Comparison of ENCODE assay signal across 16 mouse cellular contexts in the genomic region with DNA sequence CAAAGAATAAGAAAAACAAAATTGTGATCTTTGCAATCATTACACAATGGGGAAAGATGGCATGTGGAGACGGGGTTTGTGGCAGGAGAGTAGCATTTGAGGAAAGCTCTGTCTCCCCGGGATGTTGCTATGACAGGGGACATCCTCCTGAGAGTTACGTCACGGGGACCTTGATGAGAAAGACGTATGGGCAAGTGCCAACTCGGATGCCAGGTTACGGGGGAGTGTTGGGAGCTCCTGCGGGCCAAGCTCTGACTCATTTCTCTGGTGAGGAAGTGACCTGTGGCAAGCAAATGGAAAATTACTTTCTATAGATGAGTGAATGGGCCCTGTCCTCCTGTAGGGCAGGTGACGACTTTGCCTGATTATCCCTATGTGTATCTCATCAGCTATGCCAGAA. TPM values are rescaled to one million over a fixed set of nuclear protein-coding genes. Genes with fewer than 3 reads are reported as not detected.
DNase-seq lines count a peak whose midpoint lies in the region; ATAC-seq and TF ChIP-seq lines count a peak whose summit lies in the region.
"Had no signal": no experiment of that assay in that cellular context is flagged by ENCODE, and none has a peak within 500 bp of the region (broad histone marks: within the 10 kb centered on the region; RNA-seq: fewer than 3 reads in every experiment).

No protein-coding gene starts in this region.

- TF ChIP-seq CTCF in cerebellum, adult 2 months (IDR thresholded peaks at IDR 0.05; ENCODE audit: borderline replicate concordance, insufficient read depth, low read depth, low read length), result no peak
- no peak for TF ChIP-seq CTCF in layer of hippocampus, adult 2 months (conservative IDR thresholded peaks at IDR 0.05)

- under 1% methylated on average over 9 of the region's 9 CpGs for WGBS in cerebellum, adult 2 months

- peak overlapping the region; percentile 88 for H3K27ac ChIP-seq in cerebellum, adult 2 months (ENCODE audit: insufficient read depth, low read length)
- no peak overlapping the region for H3K27ac ChIP-seq in layer of hippocampus, adult 2 months
- H3K27ac ChIP-seq: stomach, postnatal 0 days had no signal

- TF ChIP-seq POLR2A in cerebellum, adult 2 months (IDR thresholded peaks at IDR 0.05; ENCODE audit: borderline replicate concordance, insufficient read depth, low read length), result peak; percentile 19; the same call in 1 of the 2 replicates

- peaks cover 75% of the 10 kb centered on the region for H3K4me1 ChIP-seq in cerebellum, adult 2 months (ENCODE audit: control insufficient read depth, insufficient read depth, low read length)
- H3K4me1 ChIP-seq: megakaryocyte, embryonic 14.5 days had no signal

- no peaks in the 10 kb centered on the region for H3K27me3 ChIP-seq in cerebellum, adult 2 months (ENCODE audit: control insufficient read depth, insufficient read depth, low read length)
- H3K27me3 ChIP-seq: megakaryocyte, embryonic 14.5 days had no signal

- ATAC-seq in frontal cortex, adult (ENCODE audit: low TSS enrichment), result peak; percentile 41; the same call in 1 of the 2 replicates
- no peak for ATAC-seq in megakaryocyte, adult 5-6 weeks (ENCODE audit: poor library complexity, severe bottlenecking)

- no peak overlapping the region for H3K4me3 ChIP-seq in cerebellum, adult 2 months (replicated peaks; ENCODE audit: insufficient read depth, low read depth, low read length)
- no peak overlapping the region for H3K4me3 ChIP-seq in layer of hippocampus, adult 2 months
- H3K4me3 ChIP-seq: megakaryocyte, embryonic 14.5 days had no signal

- DNase-seq in frontal cortex, postnatal 25 days (ENCODE audit: low spot score in 2 of 2), result no peak
- DNase-seq in adrenal gland, postnatal 14 days, result peak; percentile 88
- peak; percentile 87 to 96 for DNase-seq in cerebellum, adult 2 months
- DNase-seq in kidney, postnatal 10 days, result no peak
- no peak for DNase-seq in layer of hippocampus, adult 2 months (ENCODE audit: low spot score in 2 of 2)
- DNase-seq in retina, embryonic 14.5 days (ENCODE audit: low spot score), result no peak
- DNase-seq: heart, postnatal 4 days; kidney, adult 2 months; kidney, postnatal 36 days; lung, postnatal 10 days; thymus, postnatal 25 days had no signal

RNA-seq across cellular contexts. Expression of gene Srrm4, which starts 26.0 kb away (rescaled TPM):
- 1.9 and 2.0 TPM in 2 replicates for total RNA-seq in adrenal gland, postnatal 14 days (2021)
- polyA plus RNA-seq in cerebellum, adult 2 months (2012; rRNA removed), result 29.6 and 30.0 TPM in 2 replicates
- total RNA-seq in layer of hippocampus, adult 2 months (2021), result 10 to 100 TPM; 29.4 to 29.9 TPM
- not detected in 2 replicates for total RNA-seq in megakaryocyte, adult 5-6 weeks (2015)
- 0.40 TPM in 1 of 2 replicates, not detected in the other for total RNA-seq in megakaryocyte, adult 5-6 weeks (2017)
- polyA plus RNA-seq: spleen, adult 2 months had no signal

Comparison
In these comparisons a context has a peak if more than half of its experiments do, and no peak if none do; other contexts are left out.
1. DNase-seq: peak in adrenal gland, postnatal 14 days (single experiment) and cerebellum, adult 2 months (2 of 2); none in frontal cortex, postnatal 25 days (0 of 2), kidney, postnatal 10 days (single experiment), layer of hippocampus, adult 2 months (0 of 2) and retina, embryonic 14.5 days (single experiment).
2. RNA of gene Srrm4, which starts 26.0 kb away (total RNA-seq): 29.4 to 29.9 TPM in layer of hippocampus, adult 2 months; 1.9 to 2.0 TPM in adrenal gland, postnatal 14 days and 0.40 TPM in megakaryocyte, adult 5-6 weeks; every median in the first group is over 10 times any median in the second.